Mouse (Mus musculus): Measurements from ENCODE around the gene Nlrp4c. TPM values are rescaled to one million over a fixed set of nuclear protein-coding genes. Genes with fewer than 3 reads are reported as not detected.

Gene Nlrp4c
- polyA plus RNA-seq, 1 experiment from 2014 or later = not detected

DNA sequence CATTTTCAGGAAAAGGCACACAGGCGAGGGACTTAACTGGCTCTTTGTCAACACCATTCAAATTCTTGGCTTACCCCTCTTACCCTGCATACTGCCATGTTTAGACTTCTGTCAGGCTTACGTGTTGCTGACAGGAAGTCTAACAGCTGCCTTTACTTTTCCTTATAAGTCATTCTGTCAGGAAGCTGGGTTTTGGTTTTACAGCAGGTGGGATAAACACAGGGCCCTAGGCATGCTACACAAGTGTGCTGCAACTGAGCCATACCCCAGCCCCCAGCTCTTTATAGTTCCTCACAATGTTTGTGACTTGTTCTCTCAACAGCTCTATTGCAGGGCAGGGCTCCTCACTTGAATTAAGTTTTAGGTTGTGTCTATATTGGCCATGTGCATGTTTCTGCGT lies 94.3 kb downstream of the Nlrp4c start:
- H3K36me3 ChIP-seq (ENCODE audit: control insufficient read depth, insufficient read depth, low read length) = peaks cover 12% of the 10 kb centered on the region
- H3K4me1 ChIP-seq (ENCODE audit: control insufficient read depth, insufficient read depth, low read length) = peaks cover 7% of the 10 kb centered on the region
- H3K27me3 ChIP-seq (ENCODE audit: control insufficient read depth, insufficient read depth, low read length) = no peaks in the 10 kb centered on the region
- H3K4me3 ChIP-seq (ENCODE audit: low read depth, low read length) = no peak overlapping the region
- no peak for ATAC-seq (replicated peaks; ENCODE audit: insufficient number of reproducible peaks, low FRiP score, low TSS enrichment)
- no peak overlapping the region for H3K27ac ChIP-seq (ENCODE audit: low read depth, low read length)
- no peak overlapping the region for H3K4me2 ChIP-seq
- 69% methylated on average over 3 of the region's 3 CpGs for WGBS (ENCODE audit: insufficient replicate concordance)
- no peak overlapping the region for H3K9ac ChIP-seq (ENCODE audit: low read depth, low read length)
- H3K9me3 ChIP-seq (replicated peaks; ENCODE audit: control insufficient read depth, low read length) = 0 out of 2 replicates have a peak, but pooled peaks cover 2% of the 10 kb centered on the region

GRCm38 (mm10) chr7:6143991-6144531 lies 99.1 kb downstream of the Nlrp4c start:
- H3K9ac ChIP-seq (ENCODE audit: low read depth, low read length) = no peak overlapping the region
- peaks cover 55% of the 10 kb centered on the region for H3K4me1 ChIP-seq (ENCODE audit: control insufficient read depth, insufficient read depth, low read length)
- 0 out of 2 replicates have a peak overlapping the region, but pooled peaks have one; percentile 6 for H3K4me2 ChIP-seq

GRCm38 (mm10) chr7:6145423-6146188 lies 100.6 kb downstream of the Nlrp4c start:
- 0 out of 2 replicates have a peak, but pooled peaks have one; percentile 19 for ATAC-seq (replicated peaks; ENCODE audit: insufficient number of reproducible peaks, low FRiP score, low TSS enrichment)
- 80% methylated on average over 8 of the region's 8 CpGs for WGBS (ENCODE audit: insufficient replicate concordance)
- no peak overlapping the region for H3K4me2 ChIP-seq
- no peaks in the 10 kb centered on the region for H3K36me3 ChIP-seq (ENCODE audit: control insufficient read depth, insufficient read depth, low read length)
- no peaks in the 10 kb centered on the region for H3K27me3 ChIP-seq (ENCODE audit: control insufficient read depth, insufficient read depth, low read length)
- H3K9ac ChIP-seq (ENCODE audit: low read depth, low read length) = no peak overlapping the region
- H3K4me1 ChIP-seq (ENCODE audit: control insufficient read depth, insufficient read depth, low read length) = peaks cover 56% of the 10 kb centered on the region
- H3K9me3 ChIP-seq (replicated peaks; ENCODE audit: control insufficient read depth, low read length) = no peaks in the 10 kb centered on the region
- H3K27ac ChIP-seq (ENCODE audit: low read depth, low read length) = peak overlapping the region; percentile 35; the same call in 1 of the 2 replicates
- H3K4me3 ChIP-seq (ENCODE audit: low read depth, low read length) = no peak overlapping the region

More at GRCm38 (mm10) chr7:6143991-6144531, 99.1 kb downstream of the Nlrp4c start:
- WGBS (ENCODE audit: insufficient replicate concordance) = 58% methylated on average over 2 of the region's 2 CpGs
- Histone ChIP-seq H3K27me3 (ENCODE audit: control insufficient read depth, insufficient read depth, low read length) (no peaks in the 10 kb centered on the region), H3K36me3 (ENCODE audit: control insufficient read depth, insufficient read depth, low read length) (peaks cover 3% of the 10 kb centered on the region), H3K27ac (ENCODE audit: low read depth, low read length) (peak overlapping the region; percentile 57; the same call in 1 of the 2 replicates), H3K4me3 (ENCODE audit: low read depth, low read length) (no peak overlapping the region), H3K9me3 (replicated peaks; ENCODE audit: control insufficient read depth, low read length) (no peaks in the 10 kb centered on the region)
- no peak for ATAC-seq (replicated peaks; ENCODE audit: insufficient number of reproducible peaks, low FRiP score, low TSS enrichment)

- H3K4me2 ChIP-seq = 0 out of 2 replicates have a peak overlapping the region, but pooled peaks have one; percentile 4
- no peaks in the 10 kb centered on the region for H3K9me3 ChIP-seq (replicated peaks; ENCODE audit: control insufficient read depth, low read length)
- no peak overlapping the region for H3K9ac ChIP-seq (ENCODE audit: low read depth, low read length)
- ATAC-seq (replicated peaks; ENCODE audit: insufficient number of reproducible peaks, low FRiP score, low TSS enrichment) = no peak
- H3K27ac ChIP-seq (ENCODE audit: low read depth, low read length) = peak overlapping the region; percentile 35; the same call in 1 of the 2 replicates
- no peaks in the 10 kb centered on the region for H3K27me3 ChIP-seq (ENCODE audit: control insufficient read depth, insufficient read depth, low read length)
- H3K4me1 ChIP-seq (ENCODE audit: control insufficient read depth, insufficient read depth, low read length) = peaks cover 56% of the 10 kb centered on the region
- 78% methylated on average over 7 of the region's 7 CpGs for WGBS (ENCODE audit: insufficient replicate concordance)
- H3K36me3 ChIP-seq (ENCODE audit: control insufficient read depth, insufficient read depth, low read length) = no peaks in the 10 kb centered on the region
- no peak overlapping the region for H3K4me3 ChIP-seq (ENCODE audit: low read depth, low read length)
These were observed 101.4 kb downstream of the Nlrp4c start for GRCm38 (mm10) chr7:6146194-6146981.

- Histone ChIP-seq H3K9me3 (replicated peaks; ENCODE audit: control insufficient read depth, low read length) (no peaks in the 10 kb centered on the region), H3K4me3 (ENCODE audit: low read depth, low read length) (no peak overlapping the region), H3K27me3 (ENCODE audit: control insufficient read depth, insufficient read depth, low read length) (no peaks in the 10 kb centered on the region), H3K4me1 (ENCODE audit: control insufficient read depth, insufficient read depth, low read length) (peaks cover 56% of the 10 kb centered on the region), H3K27ac (ENCODE audit: low read depth, low read length) (no peak overlapping the region; the same call in 1 of the 2 replicates), H3K36me3 (ENCODE audit: control insufficient read depth, insufficient read depth, low read length) (no peaks in the 10 kb centered on the region), H3K9ac (ENCODE audit: low read depth, low read length) (no peak overlapping the region), H3K4me2 (no peak overlapping the region)
- ATAC-seq (replicated peaks; ENCODE audit: insufficient number of reproducible peaks, low FRiP score, low TSS enrichment) = 0 out of 2 replicates have a peak, but pooled peaks have one; percentile 43
- WGBS (ENCODE audit: insufficient replicate concordance) = 55% methylated on average over 2 of the region's 2 CpGs
These were observed 102.0 kb downstream of the Nlrp4c start for GRCm38 (mm10) chr7:6146982-6147325.

DNA sequence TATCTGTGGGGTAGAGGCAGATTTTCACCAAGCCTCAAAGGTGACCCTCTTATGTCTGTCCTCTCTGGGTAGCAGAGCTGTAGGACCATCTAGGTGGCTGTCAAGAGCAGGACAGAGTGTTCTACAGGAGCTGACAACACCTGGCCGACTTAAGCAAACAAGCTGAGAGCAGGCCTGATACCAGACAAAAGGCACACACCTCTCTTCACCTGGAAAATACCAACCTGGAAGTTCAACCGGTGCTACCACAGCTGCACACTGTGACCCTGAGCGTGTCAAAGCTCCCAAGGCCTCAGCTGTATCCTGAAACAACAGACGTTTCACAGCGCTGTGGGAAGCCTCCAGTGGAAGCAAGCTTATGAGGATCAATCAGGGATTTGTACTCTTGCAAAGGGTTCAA lies 102.7 kb downstream of the Nlrp4c start:
- no peaks in the 10 kb centered on the region for H3K9me3 ChIP-seq (replicated peaks; ENCODE audit: control insufficient read depth, low read length)
- WGBS (ENCODE audit: insufficient replicate concordance) = 72% methylated on average over 5 of the region's 5 CpGs
- H3K4me1 ChIP-seq (ENCODE audit: control insufficient read depth, insufficient read depth, low read length) = peaks cover 56% of the 10 kb centered on the region
- ATAC-seq (replicated peaks; ENCODE audit: insufficient number of reproducible peaks, low FRiP score, low TSS enrichment) = no peak
- no peak overlapping the region for H3K4me2 ChIP-seq
- 0 out of 2 replicates have a peak overlapping the region, but pooled peaks have one; percentile 43 for H3K27ac ChIP-seq (ENCODE audit: low read depth, low read length)
- H3K4me3 ChIP-seq (ENCODE audit: low read depth, low read length) = no peak overlapping the region
- H3K36me3 ChIP-seq (ENCODE audit: control insufficient read depth, insufficient read depth, low read length) = no peaks in the 10 kb centered on the region
- H3K27me3 ChIP-seq (ENCODE audit: control insufficient read depth, insufficient read depth, low read length) = no peaks in the 10 kb centered on the region
- no peak overlapping the region for H3K9ac ChIP-seq (ENCODE audit: low read depth, low read length)

DNA sequence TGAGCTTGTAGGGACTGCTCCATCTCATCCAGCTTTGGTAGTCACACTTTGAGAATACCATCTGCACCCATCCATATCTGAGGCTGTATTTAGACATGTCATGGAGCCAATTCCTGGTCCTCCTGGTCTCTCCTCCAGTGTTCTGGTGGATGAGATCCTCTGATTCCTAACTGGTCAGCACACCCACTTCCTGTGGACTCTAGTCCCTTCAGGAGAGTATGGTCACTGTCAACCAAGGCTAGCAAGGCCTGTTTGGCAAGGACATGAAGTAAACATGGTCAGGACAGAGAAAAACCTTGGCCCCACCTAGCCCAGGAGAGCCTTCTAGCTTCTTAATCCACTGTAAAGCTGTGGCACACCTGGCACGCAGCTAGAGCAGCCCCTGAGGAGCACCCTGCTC lies 106.3 kb downstream of the Nlrp4c start:
- H3K27ac ChIP-seq (ENCODE audit: low read depth, low read length) = no peak overlapping the region
- ATAC-seq (replicated peaks; ENCODE audit: insufficient number of reproducible peaks, low FRiP score, low TSS enrichment) = no peak
- H3K9ac ChIP-seq (ENCODE audit: low read depth, low read length) = no peak overlapping the region
- H3K9me3 ChIP-seq (replicated peaks; ENCODE audit: control insufficient read depth, low read length) = no peaks in the 10 kb centered on the region
- WGBS (ENCODE audit: insufficient replicate concordance) = 88% methylated on average over 1 of the region's 1 CpGs
- no peaks in the 10 kb centered on the region for H3K27me3 ChIP-seq (ENCODE audit: control insufficient read depth, insufficient read depth, low read length)
- H3K4me1 ChIP-seq (ENCODE audit: control insufficient read depth, insufficient read depth, low read length) = peaks cover 48% of the 10 kb centered on the region
- no peak overlapping the region for H3K4me2 ChIP-seq
- no peaks in the 10 kb centered on the region for H3K36me3 ChIP-seq (ENCODE audit: control insufficient read depth, insufficient read depth, low read length)
- no peak overlapping the region for H3K4me3 ChIP-seq (ENCODE audit: low read depth, low read length)

- no peak overlapping the region for H3K4me3 ChIP-seq (ENCODE audit: low read depth, low read length)
- no peaks in the 10 kb centered on the region for H3K36me3 ChIP-seq (ENCODE audit: control insufficient read depth, insufficient read depth, low read length)
- no peak overlapping the region for H3K9ac ChIP-seq (ENCODE audit: low read depth, low read length)
- H3K4me1 ChIP-seq (ENCODE audit: control insufficient read depth, insufficient read depth, low read length) = peaks cover 45% of the 10 kb centered on the region
- 85% methylated on average over 3 of the region's 3 CpGs for WGBS (ENCODE audit: insufficient replicate concordance)
- no peaks in the 10 kb centered on the region for H3K27me3 ChIP-seq (ENCODE audit: control insufficient read depth, insufficient read depth, low read length)
- H3K27ac ChIP-seq (ENCODE audit: low read depth, low read length) = no peak overlapping the region
- H3K9me3 ChIP-seq (replicated peaks; ENCODE audit: control insufficient read depth, low read length) = no peaks in the 10 kb centered on the region
- no peak overlapping the region for H3K4me2 ChIP-seq
- ATAC-seq (replicated peaks; ENCODE audit: insufficient number of reproducible peaks, low FRiP score, low TSS enrichment) = no peak
These were observed 107.1 kb downstream of the Nlrp4c start for GRCm38 (mm10) chr7:6152036-6152435.
